Mouse (Mus musculus): ENCODE measurements at regions not wholly inside any gene's neighbourhood (a gene's known extent, or its start where the extent isn't known, plus 50 kb on each side); places are given as distances from the start of the nearest gene placed in this dataset.

GRCm38 (mm10) chr15:52928408-52928807 is 956.3 kb upstream of the Gm7489 start:
- no peak for TF ChIP-seq GATA1 (IDR thresholded peaks at IDR 0.05; ENCODE audit: low read length)

GRCm38 (mm10) chr15:52937138-52937537 is 947.6 kb upstream of the Gm7489 start:
- TF ChIP-seq GATA1 (IDR thresholded peaks at IDR 0.05; ENCODE audit: low read length), result no peak

GRCm38 (mm10) chr15:52944592-52944991 is 940.1 kb upstream of the Gm7489 start:
- TF ChIP-seq GATA1 (IDR thresholded peaks at IDR 0.05; ENCODE audit: low read length), result no peak

DNA sequence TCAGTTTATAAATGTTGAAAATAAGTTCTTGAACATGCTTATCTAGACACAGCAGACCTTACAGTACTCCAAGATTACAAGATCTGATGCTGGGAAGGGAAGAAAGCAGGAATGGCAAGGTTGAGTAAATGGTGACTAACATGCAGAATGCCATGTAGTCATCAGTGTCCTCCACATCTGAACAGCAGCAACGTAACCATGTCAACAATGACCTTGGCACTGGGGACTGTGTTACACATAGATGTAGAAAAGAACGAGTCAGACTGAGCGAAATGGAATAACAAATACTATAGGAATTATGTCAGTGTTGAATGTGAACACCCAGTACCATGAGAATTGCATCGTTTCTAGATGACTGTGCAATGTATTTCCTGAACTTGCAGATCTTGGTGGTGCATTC is 936.5 kb upstream of the Gm7489 start:
- TF ChIP-seq GATA1 (IDR thresholded peaks at IDR 0.05; ENCODE audit: low read length), result no peak

DNA sequence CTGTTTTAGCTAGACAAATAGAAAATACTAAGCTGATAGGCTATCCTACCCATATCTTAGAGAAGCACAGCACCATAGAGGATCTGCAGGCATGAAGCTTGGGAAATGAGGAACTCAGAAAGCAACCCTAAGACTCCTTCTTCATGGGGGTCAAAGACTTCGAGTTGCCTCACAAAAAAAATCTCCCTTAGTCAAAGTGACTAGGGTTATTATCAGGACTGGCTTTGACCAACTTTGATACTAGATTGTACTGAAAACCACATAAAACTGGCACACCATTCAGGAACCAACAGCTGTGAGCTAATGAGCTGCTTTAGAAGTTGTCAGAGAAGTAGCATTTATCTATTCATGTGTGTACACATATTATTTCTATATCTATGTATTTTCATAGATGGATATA is 931.2 kb upstream of the Gm7489 start:
- peak; percentile 35 for TF ChIP-seq GATA1 (IDR thresholded peaks at IDR 0.05; ENCODE audit: low read length)

DNA sequence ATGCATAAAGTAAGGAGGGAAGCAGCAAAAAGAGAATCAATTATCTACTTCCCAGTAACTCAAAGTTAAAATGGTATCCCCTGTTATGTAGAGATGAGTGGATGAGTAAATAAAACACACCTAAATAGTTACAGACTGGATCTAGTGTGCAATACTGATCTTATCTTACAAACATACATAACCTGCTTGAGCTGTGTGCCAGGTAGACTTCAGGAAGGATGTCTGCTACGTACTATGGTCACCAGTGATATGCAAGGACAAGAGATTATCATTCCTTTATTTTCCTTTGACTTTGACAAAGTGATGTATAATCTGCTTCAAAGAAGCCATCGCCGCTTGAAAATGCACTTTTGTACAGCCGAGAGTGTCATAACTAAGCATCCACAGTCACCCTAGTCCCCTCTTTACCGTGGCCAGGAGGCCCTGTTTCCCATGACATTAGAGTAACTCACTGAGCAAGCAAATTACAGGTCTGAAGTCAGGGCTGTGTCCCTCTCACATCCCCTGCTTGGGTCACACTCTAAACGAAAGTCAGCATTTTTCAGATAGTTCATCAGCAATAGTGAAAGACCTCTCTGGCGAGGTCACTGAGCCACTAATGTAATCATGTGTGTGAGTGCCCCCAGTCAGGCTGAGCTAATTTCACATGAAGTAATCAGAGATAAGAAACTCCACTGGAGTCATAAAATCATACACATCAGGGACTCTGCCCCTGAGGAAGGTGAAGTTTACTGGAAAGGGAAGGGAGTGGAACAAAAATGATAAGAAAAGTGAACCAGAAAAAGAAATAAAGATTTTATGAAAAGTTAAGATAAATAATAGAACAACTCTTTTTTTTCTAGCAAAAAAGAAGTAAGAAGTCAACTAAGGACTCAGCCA is 929.8 kb upstream of the Gm7489 start:
- TF ChIP-seq GATA1 (IDR thresholded peaks at IDR 0.05; ENCODE audit: low read length), result peak; percentile 19

GRCm38 (mm10) chr15:52959711-52960110 is 925.0 kb upstream of the Gm7489 start:
- TF ChIP-seq GATA1 (IDR thresholded peaks at IDR 0.05; ENCODE audit: low read length), result no peak

DNA sequence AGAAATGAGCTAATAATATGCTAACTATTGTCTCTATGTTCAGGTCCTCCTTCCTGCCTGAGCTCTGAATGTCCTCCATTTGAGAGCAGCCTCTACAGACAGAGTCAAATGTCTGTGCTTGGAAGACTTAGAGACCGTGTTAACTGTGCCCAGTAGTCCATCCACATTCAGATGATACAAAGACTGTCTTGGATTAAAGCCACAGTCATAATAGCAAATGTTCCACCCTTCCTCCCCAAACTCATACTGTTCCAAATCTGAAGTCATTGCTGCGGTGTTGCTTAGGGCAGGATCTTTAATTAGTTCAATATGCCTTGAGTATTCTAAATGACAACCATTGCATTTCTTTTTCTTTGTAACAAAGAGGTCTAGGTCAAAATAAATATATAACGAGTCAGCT is 923.2 kb upstream of the Gm7489 start:
- no peak for TF ChIP-seq GATA1 (IDR thresholded peaks at IDR 0.05; ENCODE audit: low read length)

GRCm38 (mm10) chr15:52963918-52964317 is 920.8 kb upstream of the Gm7489 start:
- TF ChIP-seq GATA1 (IDR thresholded peaks at IDR 0.05; ENCODE audit: low read length), result no peak

DNA sequence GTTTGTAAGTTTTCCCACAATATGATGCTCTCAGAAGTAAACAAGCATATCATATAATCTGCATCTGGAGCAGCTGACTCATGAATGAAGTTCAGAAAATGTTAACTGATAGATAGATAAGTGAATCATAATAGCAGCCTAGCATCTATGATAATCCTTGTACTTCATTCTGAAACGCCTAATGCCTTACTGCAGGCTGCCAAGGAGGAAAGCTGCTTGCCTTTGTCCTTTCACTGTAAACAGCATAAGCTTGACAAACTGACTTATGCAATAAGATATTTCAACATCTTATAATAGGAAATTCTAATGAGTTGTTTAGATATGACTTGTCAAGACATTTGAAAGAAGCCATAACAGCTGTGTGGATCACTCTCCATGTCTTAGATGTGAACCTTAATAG is 920.3 kb upstream of the Gm7489 start:
- no peak for TF ChIP-seq GATA1 (IDR thresholded peaks at IDR 0.05; ENCODE audit: low read length)

DNA sequence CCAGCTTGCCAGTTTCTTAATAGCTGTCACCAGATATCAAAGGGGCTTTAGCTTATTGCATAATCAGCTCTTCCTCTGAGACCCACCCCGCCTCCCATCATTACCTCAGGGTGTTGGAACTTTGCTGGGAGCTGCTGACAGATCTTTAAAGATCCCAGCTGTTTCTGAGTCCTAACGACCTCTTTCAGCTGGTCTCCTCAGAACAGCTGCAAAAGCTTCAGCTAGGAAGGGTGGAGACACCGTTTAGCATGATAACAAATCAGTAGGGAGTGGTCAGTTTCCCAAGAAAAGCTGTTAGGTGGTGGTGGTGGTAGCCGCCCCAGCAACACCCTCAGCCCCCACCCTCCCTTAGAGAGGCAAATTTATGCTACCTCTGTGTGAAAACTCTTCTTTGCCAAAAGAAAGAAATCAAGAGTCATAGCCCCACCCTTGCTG is 916.9 kb upstream of the Gm7489 start:
- TF ChIP-seq GATA1 (IDR thresholded peaks at IDR 0.05; ENCODE audit: low read length), result no peak

GRCm38 (mm10) chr15:52982821-52983220 is 901.9 kb upstream of the Gm7489 start:
- no peak for TF ChIP-seq GATA1 (IDR thresholded peaks at IDR 0.05; ENCODE audit: low read length)

DNA sequence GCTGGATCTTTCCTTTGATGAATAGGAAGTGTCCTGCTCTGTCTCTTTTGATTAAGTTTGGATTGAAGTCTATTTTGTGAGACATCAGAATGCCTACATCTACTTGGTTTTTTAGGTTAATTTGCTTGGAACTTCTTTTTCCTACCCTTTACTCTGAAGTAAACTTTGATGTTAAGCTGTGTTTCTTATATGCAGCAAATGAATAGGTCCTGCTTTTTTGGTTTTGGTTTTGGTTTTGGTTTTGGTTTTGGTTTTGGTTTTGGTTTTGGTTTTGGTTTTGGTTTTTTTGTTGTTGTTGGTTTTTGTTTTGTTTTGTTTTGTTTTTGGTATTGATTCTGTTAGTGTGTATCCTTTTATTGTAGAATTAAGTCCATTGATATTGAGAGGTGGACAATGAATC is 894.1 kb upstream of the Gm7489 start:
- TF ChIP-seq GATA1 (IDR thresholded peaks at IDR 0.05; ENCODE audit: low read length), result no peak

GRCm38 (mm10) chr15:52994351-52994750 is 890.4 kb upstream of the Gm7489 start:
- TF ChIP-seq GATA1 (IDR thresholded peaks at IDR 0.05; ENCODE audit: low read length), result no peak

DNA sequence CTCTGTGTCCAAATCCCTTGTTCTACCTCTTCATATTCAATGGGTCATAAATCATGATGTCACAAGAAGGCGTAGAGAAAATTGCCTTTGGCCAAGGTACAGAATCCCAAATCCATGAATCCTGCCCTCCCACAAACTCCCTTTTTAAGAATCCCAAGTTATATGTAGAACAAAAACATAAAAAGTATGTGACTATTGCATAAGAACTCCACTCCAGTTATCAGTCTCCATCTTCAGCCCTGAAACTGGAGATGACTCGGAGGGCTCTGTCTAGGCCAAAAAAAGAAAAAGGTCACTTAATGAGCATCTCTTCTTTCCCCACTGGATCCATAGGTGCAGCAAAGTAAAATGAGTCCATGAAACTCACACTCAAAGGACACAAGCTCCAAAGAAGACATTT is 885.5 kb upstream of the Gm7489 start:
- TF ChIP-seq GATA1 (IDR thresholded peaks at IDR 0.05; ENCODE audit: low read length), result no peak

DNA sequence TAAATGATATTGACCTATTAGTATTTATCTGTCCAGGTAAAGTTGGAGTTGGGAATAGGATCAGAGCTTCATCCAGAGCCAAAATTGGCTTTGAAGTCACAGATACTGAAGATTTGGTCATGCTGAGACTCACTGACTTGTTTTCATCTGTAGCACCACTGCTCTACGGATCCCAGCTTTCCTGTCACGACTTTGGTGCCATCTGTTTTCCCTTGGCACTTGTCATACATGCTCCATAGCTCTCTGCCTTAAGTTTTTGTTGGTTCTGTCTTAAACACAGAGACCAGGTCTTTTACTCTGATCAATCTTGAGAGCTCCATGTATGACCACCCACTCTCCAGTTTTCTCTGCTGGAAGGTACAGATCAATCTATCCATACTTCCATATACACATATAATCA is 884.9 kb upstream of the Gm7489 start:
- TF ChIP-seq GATA1 (IDR thresholded peaks at IDR 0.05; ENCODE audit: low read length), result no peak

DNA sequence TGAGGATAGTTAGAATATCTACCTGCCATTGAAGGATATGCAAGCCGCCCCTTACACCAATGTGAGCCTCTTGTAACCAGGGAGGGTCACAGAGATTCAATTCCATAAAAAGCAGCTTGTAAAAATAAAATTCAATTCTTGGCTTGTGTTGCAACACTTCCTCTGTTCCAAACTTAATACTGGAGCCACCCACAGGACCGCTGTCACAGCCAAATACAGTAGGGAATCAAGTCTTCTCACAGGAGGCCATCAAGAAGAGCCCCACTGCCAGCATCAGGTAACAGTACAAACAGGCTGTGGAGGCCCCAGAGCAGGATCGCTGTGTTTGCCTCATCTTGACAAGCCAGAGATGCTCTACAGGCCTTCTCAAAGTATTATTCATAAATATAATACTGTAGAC is 883.3 kb upstream of the Gm7489 start:
- no peak for TF ChIP-seq GATA1 (IDR thresholded peaks at IDR 0.05; ENCODE audit: low read length)

Data from G1E-ER4 (cell line).